ENCODE assay signal across 9 mouse cellular contexts in the genomic region with DNA sequence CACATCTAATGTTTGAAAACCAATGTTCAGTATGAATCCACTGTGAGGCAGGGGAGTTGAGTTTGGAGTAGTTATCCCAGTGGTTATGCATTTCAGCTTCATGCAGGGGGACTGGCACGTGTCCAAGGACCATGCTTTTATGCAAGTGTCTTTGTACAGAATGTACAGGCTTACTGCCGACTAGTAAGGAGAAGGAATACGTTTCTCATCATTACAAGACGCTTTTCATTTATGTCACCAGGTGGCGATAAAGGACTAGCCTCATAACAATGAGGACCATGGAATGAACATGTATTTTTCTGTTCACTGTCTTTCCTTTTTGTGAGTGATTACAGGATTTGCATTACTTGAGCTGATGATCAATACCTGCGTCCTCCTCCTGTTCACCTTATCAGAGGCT.
DNase-seq lines count a peak whose midpoint lies in the region; ATAC-seq and TF ChIP-seq lines count a peak whose summit lies in the region.
"Had no signal": no experiment of that assay in that cellular context is flagged by ENCODE, and none has a peak within 500 bp of the region (broad histone marks: within the 10 kb centered on the region; RNA-seq: fewer than 3 reads in every experiment).

No protein-coding gene starts in this region.

- 0 out of 2 replicates have a peak, but pooled peaks have one; percentile 15 for ATAC-seq in lung, embryonic 16.5 days (ENCODE audit: low read depth)

- H3K9ac ChIP-seq in lung, embryonic 16.5 days (ENCODE audit: low read length): no peak overlapping the region
- H3K9ac ChIP-seq: heart, embryonic 13.5 days had no signal

- 0 out of 2 replicates have a peak, but pooled peaks cover 2% of the 10 kb centered on the region for H3K36me3 ChIP-seq in lung, embryonic 16.5 days (ENCODE audit: control insufficient read depth, insufficient read depth, low read length)

- no peaks in the 10 kb centered on the region for H3K4me1 ChIP-seq in cerebellum, adult 2 months (ENCODE audit: control insufficient read depth, insufficient read depth, low read length)
- H3K4me1 ChIP-seq in lung, embryonic 16.5 days (replicated peaks; ENCODE audit: control insufficient read depth, insufficient read depth, low read length): no peaks in the 10 kb centered on the region

- TF ChIP-seq CTCF in cerebellum, adult 2 months (IDR thresholded peaks at IDR 0.05; ENCODE audit: borderline replicate concordance, insufficient read depth, low read depth, low read length): peak; percentile 49; the same call in 1 of the 2 replicates

- no peak overlapping the region for H3K4me2 ChIP-seq in lung, embryonic 16.5 days (ENCODE audit: low read depth, low read length)
- H3K4me2 ChIP-seq: heart, embryonic 13.5 days had no signal

- no peak for TF ChIP-seq POLR2A in cerebellum, adult 2 months (IDR thresholded peaks at IDR 0.05; ENCODE audit: borderline replicate concordance, insufficient read depth, low read length)

- 17% methylated on average over 6 of the region's 6 CpGs for WGBS in cerebellum, adult 2 months
- WGBS in lung, embryonic 16.5 days: 9% methylated on average over 6 of the region's 6 CpGs

- peak; percentile 8 to 69 for DNase-seq in adrenal gland, adult (ENCODE audit: inconsistent age in 2 of 2, low spot score in 1 of 2)
- DNase-seq in adrenal gland, postnatal 25 days: no peak
- DNase-seq in CD4-positive helper T cell, adult 2 months (ENCODE audit: low read depth, low spot score): peak; percentile 46
- DNase-seq in cerebellum, adult 2 months: peak; percentile 16 to 34
- DNase-seq in frontal cortex, postnatal 36 days (ENCODE audit: low spot score in 2 of 2): peak; percentile 23 to 65
- peak; percentile 23 to 75 for DNase-seq in layer of hippocampus, adult 18-20 months (ENCODE audit: low spot score in 2 of 2)
- peak; percentile 32 for DNase-seq in retina, postnatal 7 days (ENCODE audit: low read depth, low spot score)

- no peaks in the 10 kb centered on the region for H3K9me3 ChIP-seq in lung, embryonic 16.5 days (ENCODE audit: control insufficient read depth, low read length)
- H3K9me3 ChIP-seq: heart, embryonic 13.5 days had no signal

- H3K27ac ChIP-seq in cerebellum, adult 2 months (ENCODE audit: insufficient read depth, low read length): no peak overlapping the region
- no peak overlapping the region for H3K27ac ChIP-seq in lung, embryonic 16.5 days (ENCODE audit: low read length)
- H3K27ac ChIP-seq: heart, embryonic 13.5 days had no signal

- H3K27me3 ChIP-seq in cerebellum, adult 2 months (ENCODE audit: control insufficient read depth, insufficient read depth, low read length): no peaks in the 10 kb centered on the region
- H3K27me3 ChIP-seq in lung, embryonic 16.5 days (ENCODE audit: control insufficient read depth, insufficient read depth, low read depth, low read length): no peaks in the 10 kb centered on the region
- H3K27me3 ChIP-seq: heart, embryonic 13.5 days had no signal

- no peak overlapping the region for H3K4me3 ChIP-seq in cerebellum, adult 2 months (replicated peaks; ENCODE audit: insufficient read depth, low read depth, low read length)
- H3K4me3 ChIP-seq in lung, embryonic 16.5 days (ENCODE audit: low read length): no peak overlapping the region
- H3K4me3 ChIP-seq: heart, embryonic 13.5 days had no signal
